Mouse (Mus musculus) C2C12 (cell line): Measurements from ENCODE around the gene Nedd9. TPM values are rescaled to one million over a fixed set of nuclear protein-coding genes. Genes with fewer than 3 reads are reported as not detected.

Experiments used
- H3K27me3 ChIP-seq: one replicate; pipeline ENCODE4 v1.6.1; 2011; ENCODE audit not compliant: control insufficient read depth, insufficient read depth, insufficient read length
- H3K36me3 ChIP-seq: one replicate; pipeline ENCODE4 v1.6.1; 2011; ENCODE audit not compliant: control insufficient read depth, insufficient read depth
- H3K4me3 ChIP-seq: one replicate; pipeline ENCODE4 v1.5.1; 2011; ENCODE audit warnings: mild to moderate bottlenecking, control low read depth; ENCODE audit not compliant: poor library complexity, insufficient read depth, severe bottlenecking
- H3K79me2 ChIP-seq: one replicate; pipeline ENCODE4 v1.6.1; 2011; ENCODE audit not compliant: control insufficient read depth, insufficient read depth
- H3K79me3 ChIP-seq: one replicate; pipeline ENCODE4 v1.6.1; 2011; ENCODE audit warnings: low read depth, control low read depth
- H3ac ChIP-seq: one replicate; pipeline ENCODE3; 2011; ENCODE audit warnings: low read depth; ENCODE audit not compliant: control insufficient read depth, insufficient read length
- CEBPB ChIP-seq: IDR thresholded peaks from one replicate; pipeline ENCODE4 v1.6.1; 2011; ENCODE audit warnings: low read depth, mild to moderate bottlenecking, control low read depth, moderate library complexity
- CTCF ChIP-seq: IDR thresholded peaks from one replicate; pipeline ENCODE4 v1.5.1; 2011; ENCODE audit not compliant: control insufficient read depth, insufficient read depth, insufficient read length
- FOSL1 ChIP-seq: IDR thresholded peaks from one replicate; pipeline ENCODE4 v1.8.0; 2011; ENCODE audit warnings: mild to moderate bottlenecking, low read length; ENCODE audit not compliant: poor library complexity, insufficient read depth, severe bottlenecking
- MAX ChIP-seq: IDR thresholded peaks from one replicate; pipeline ENCODE4 v1.6.1; 2011; ENCODE audit warnings: mild to moderate bottlenecking, control low read depth
- MYOD1 ChIP-seq: IDR thresholded peaks from one replicate; pipeline ENCODE4 v1.6.1; 2011; ENCODE audit warnings: low read depth; ENCODE audit not compliant: control insufficient read depth, insufficient read length
- MYOG ChIP-seq: IDR thresholded peaks from one replicate; pipeline ENCODE4 v1.6.1; 2011; ENCODE audit not compliant: control insufficient read depth, insufficient read length; ENCODE audit errors: extremely low read depth
- USF1 ChIP-seq: IDR thresholded peaks from one replicate; pipeline ENCODE4 v1.6.1; 2011; ENCODE audit warnings: low read depth, mild to moderate bottlenecking, control low read depth, moderate library complexity
- polyA plus RNA-seq: library from polyadenylated mRNA; unstranded; fragments of >200 nt; fragmentation: generic; extraction: Trizol; gene quantifications from one replicate; pipeline ENCODE4 v1.2.1, GENCODE M21; 2012; ENCODE audit warnings: missing spikeins

Gene Nedd9
- polyA plus RNA-seq, 1 experiment = 6.7 TPM

DNA sequence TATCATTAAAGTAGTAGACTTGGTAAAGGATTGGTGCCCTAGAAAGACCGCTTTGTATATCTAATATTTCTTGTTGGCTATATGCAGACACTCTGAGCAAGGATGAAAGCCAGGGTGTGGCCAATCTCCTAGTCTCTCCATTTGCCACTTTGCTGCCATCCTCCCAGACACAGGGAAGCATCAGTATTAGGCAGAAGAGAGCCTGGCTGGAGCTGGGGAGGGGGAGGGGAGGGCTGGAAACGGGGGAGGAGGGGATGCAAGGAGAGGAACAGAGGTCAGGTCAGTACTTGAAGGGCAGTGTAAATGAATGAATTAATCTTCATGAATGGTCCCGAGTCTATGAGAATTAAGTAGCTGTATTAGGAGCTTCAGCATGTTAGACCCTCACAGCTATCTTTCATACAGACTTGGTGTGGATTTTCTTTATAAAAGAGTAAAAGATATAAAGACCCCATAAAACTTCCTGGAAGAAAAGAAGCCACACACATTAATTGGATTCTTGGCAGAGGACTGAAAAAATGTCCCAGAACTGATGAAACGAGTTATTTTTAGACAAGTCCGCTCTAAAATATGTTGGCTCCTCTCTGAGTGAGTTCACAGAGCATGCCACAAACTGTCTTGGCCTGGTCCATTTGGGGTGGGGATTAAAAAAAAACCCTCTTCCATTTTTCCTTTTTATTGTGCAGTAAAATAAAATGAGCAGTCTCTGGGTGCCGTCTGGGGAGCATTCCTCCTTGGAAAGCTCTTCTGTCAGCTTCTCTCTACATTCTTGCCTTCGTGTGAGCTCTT is 23.7 kb upstream of the Nedd9 start:
- no peaks in the 10 kb centered on the region for H3K27me3 ChIP-seq
- no peak overlapping the region for H3K4me3 ChIP-seq
- TF ChIP-seq CEBPB (no peak), MYOD1 (no peak), CTCF (no peak), MAX (no peak), FOSL1 (no peak), USF1 (no peak), MYOG (no peak)
- no peaks in the 10 kb centered on the region for H3K79me3 ChIP-seq
- H3K36me3 ChIP-seq = no peaks in the 10 kb centered on the region
- H3ac ChIP-seq = no peak overlapping the region
- H3K79me2 ChIP-seq = no peaks in the 10 kb centered on the region

DNA sequence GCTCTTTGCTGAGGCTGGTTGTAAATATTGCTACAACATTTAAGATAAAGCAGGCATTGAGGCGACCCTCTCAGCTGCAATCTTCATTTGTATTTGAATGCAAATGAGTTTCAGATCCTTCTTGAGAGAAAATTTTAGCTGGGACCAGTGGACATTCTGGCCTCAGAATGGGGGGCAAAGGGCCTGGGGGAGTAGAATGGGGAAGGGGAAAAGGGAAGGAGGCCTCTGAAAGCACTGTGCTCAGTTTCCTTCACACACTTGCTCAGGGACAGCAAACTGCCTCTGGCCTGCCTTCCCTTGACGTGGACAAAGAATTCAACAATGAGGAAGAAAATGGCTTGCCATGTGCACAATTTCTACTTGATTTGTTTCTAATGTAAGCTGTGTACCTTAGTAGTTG is 18.4 kb upstream of the Nedd9 start:
- H3ac ChIP-seq = no peak overlapping the region
- H3K36me3 ChIP-seq = no peaks in the 10 kb centered on the region
- no peaks in the 10 kb centered on the region for H3K79me2 ChIP-seq
- no peaks in the 10 kb centered on the region for H3K79me3 ChIP-seq
- no peaks in the 10 kb centered on the region for H3K27me3 ChIP-seq
- TF ChIP-seq CEBPB (no peak), MYOD1 (no peak), MYOG (no peak), MAX (no peak), FOSL1 (no peak), USF1 (no peak), CTCF (no peak)
- no peak overlapping the region for H3K4me3 ChIP-seq

GRCm38 (mm10) chr13:41504997-41505396 is 17.8 kb upstream of the Nedd9 start:
- TF ChIP-seq USF1 (no peak), CEBPB (no peak), CTCF (no peak), MYOG (no peak), FOSL1 (no peak), MYOD1 (no peak), MAX (no peak)
- H3K27me3 ChIP-seq = no peaks in the 10 kb centered on the region
- H3K79me2 ChIP-seq = no peaks in the 10 kb centered on the region
- H3K36me3 ChIP-seq = no peaks in the 10 kb centered on the region
- H3K79me3 ChIP-seq = no peaks in the 10 kb centered on the region
- H3K4me3 ChIP-seq = no peak overlapping the region
- H3ac ChIP-seq = no peak overlapping the region

DNA sequence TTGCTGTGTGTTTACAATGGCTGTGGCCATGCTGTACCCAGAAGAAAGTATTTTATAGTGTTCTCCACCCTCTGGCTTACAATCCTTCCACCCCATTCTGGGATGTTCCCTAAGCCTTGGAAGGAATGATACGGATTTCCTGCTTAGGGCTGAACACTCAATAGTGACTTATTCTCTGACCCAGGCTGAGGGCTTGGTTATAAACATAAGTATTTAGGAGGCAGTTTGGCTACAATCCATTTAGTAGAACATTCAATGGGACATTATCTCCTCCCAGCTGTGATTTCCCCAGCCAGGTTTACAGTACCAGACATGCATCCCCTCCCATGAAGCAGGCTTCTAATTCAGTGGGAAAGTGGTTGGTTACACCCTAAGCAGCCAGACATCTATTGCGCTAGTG is 17.3 kb upstream of the Nedd9 start:
- Histone ChIP-seq H3K4me3 (no peak overlapping the region), H3K79me3 (no peaks in the 10 kb centered on the region), H3ac (no peak overlapping the region), H3K36me3 (no peaks in the 10 kb centered on the region), H3K79me2 (no peaks in the 10 kb centered on the region), H3K27me3 (no peaks in the 10 kb centered on the region)
- no peak for TF ChIP-seq CEBPB
- TF ChIP-seq FOSL1 = no peak
- no peak for TF ChIP-seq MYOG
- no peak for TF ChIP-seq MYOD1
- no peak for TF ChIP-seq CTCF
- TF ChIP-seq MAX = no peak
- TF ChIP-seq USF1 = no peak

DNA sequence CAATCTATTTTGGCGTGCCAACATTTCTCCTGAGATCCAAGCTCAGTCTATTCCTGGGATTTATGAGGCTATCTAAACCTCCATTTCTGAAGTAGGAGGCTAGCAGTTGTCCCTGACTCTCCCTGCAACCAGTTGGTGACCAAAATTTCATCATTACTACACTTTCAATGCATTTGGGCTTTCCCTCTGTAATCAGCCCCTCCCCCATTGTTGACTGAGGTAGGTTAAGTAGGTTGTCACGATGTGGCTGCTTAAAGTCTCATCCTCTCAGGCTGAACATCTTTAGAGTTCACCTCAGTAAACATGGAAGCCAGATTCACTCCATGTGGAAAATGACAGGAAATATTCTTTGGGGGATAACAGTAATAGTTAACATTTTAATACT is 15.7 kb upstream of the Nedd9 start:
- no peak overlapping the region for H3ac ChIP-seq
- no peaks in the 10 kb centered on the region for H3K79me2 ChIP-seq
- TF ChIP-seq CTCF = no peak
- no peak for TF ChIP-seq CEBPB
- TF ChIP-seq MYOD1 = no peak
- TF ChIP-seq FOSL1 = no peak
- no peak for TF ChIP-seq MAX
- TF ChIP-seq USF1 = no peak
- TF ChIP-seq MYOG = no peak
- H3K27me3 ChIP-seq = no peaks in the 10 kb centered on the region
- no peaks in the 10 kb centered on the region for H3K79me3 ChIP-seq
- H3K36me3 ChIP-seq = no peaks in the 10 kb centered on the region
- no peak overlapping the region for H3K4me3 ChIP-seq
